Mouse (Mus musculus): ENCODE results near the gene Abtb1. TPM values are rescaled to one million over a fixed set of nuclear protein-coding genes. Genes with fewer than 3 reads are reported as not detected.

Gene Abtb1
- polyA plus RNA-seq, 1 experiment from 2014 or later, result 26.7 TPM

- WGBS, result 54% methylated on average over 3 of the region's 3 CpGs
Measured at GRCm38 (mm10) chr6:88810291-88810690, 31.5 kb downstream of the Abtb1 start.

GRCm38 (mm10) chr6:88809091-88810037 is 32.4 kb downstream of the Abtb1 start:
- H3K4me1 ChIP-seq (replicated peaks; ENCODE audit: control insufficient read depth, insufficient read depth, low read length), result 0 out of 2 replicates have a peak, but pooled peaks cover 6% of the 10 kb centered on the region
- 69% methylated on average over 23 of the region's 23 CpGs for WGBS
- no peak for DNase-seq (ENCODE audit: low spot score)
- H3K27ac ChIP-seq (ENCODE audit: low read depth, low read length), result no peak overlapping the region
- no peak overlapping the region for H3K4me3 ChIP-seq (ENCODE audit: low read depth, low read length)
- H3K9ac ChIP-seq (ENCODE audit: low read depth, low read length), result no peak overlapping the region
- no peak; the same call in 1 of the 2 replicates for ATAC-seq (replicated peaks; ENCODE audit: low FRiP score)
- H3K27me3 ChIP-seq (replicated peaks; ENCODE audit: control insufficient read depth, insufficient read depth, low read length), result no peaks in the 10 kb centered on the region
- H3K4me2 ChIP-seq, result no peak overlapping the region
- H3K36me3 ChIP-seq (ENCODE audit: control insufficient read depth, insufficient read depth, low read length), result no peaks in the 10 kb centered on the region
- no peaks in the 10 kb centered on the region for H3K9me3 ChIP-seq (ENCODE audit: control insufficient read depth, low read length)

More at GRCm38 (mm10) chr6:88810291-88810690, 31.5 kb downstream of the Abtb1 start:
- no peak overlapping the region for H3K9ac ChIP-seq (ENCODE audit: low read depth, low read length)
- H3K27me3 ChIP-seq (replicated peaks; ENCODE audit: control insufficient read depth, insufficient read depth, low read length), result no peaks in the 10 kb centered on the region
- H3K36me3 ChIP-seq (ENCODE audit: control insufficient read depth, insufficient read depth, low read length), result no peaks in the 10 kb centered on the region
- no peaks in the 10 kb centered on the region for H3K9me3 ChIP-seq (ENCODE audit: control insufficient read depth, low read length)
- H3K4me1 ChIP-seq (replicated peaks; ENCODE audit: control insufficient read depth, insufficient read depth, low read length), result 0 out of 2 replicates have a peak, but pooled peaks cover 5% of the 10 kb centered on the region
- ATAC-seq (replicated peaks; ENCODE audit: low FRiP score), result no peak
- no peak overlapping the region for H3K4me2 ChIP-seq
- no peak overlapping the region for H3K27ac ChIP-seq (ENCODE audit: low read depth, low read length)
- H3K4me3 ChIP-seq (ENCODE audit: low read depth, low read length), result no peak overlapping the region
- DNase-seq (ENCODE audit: low spot score), result no peak

- H3K4me2 ChIP-seq, result no peak overlapping the region
- H3K9ac ChIP-seq (ENCODE audit: low read depth, low read length), result no peak overlapping the region
- ATAC-seq (replicated peaks; ENCODE audit: low FRiP score), result no peak
- no peaks in the 10 kb centered on the region for H3K27me3 ChIP-seq (replicated peaks; ENCODE audit: control insufficient read depth, insufficient read depth, low read length)
- no peak overlapping the region for H3K27ac ChIP-seq (ENCODE audit: low read depth, low read length)
- DNase-seq (ENCODE audit: low spot score), result no peak
- H3K4me1 ChIP-seq (replicated peaks; ENCODE audit: control insufficient read depth, insufficient read depth, low read length), result peaks cover 30% of the 10 kb centered on the region
- no peaks in the 10 kb centered on the region for H3K36me3 ChIP-seq (ENCODE audit: control insufficient read depth, insufficient read depth, low read length)
- no peaks in the 10 kb centered on the region for H3K9me3 ChIP-seq (ENCODE audit: control insufficient read depth, low read length)
- WGBS, result 86% methylated on average over 17 of the region's 17 CpGs
- no peak overlapping the region for H3K4me3 ChIP-seq (ENCODE audit: low read depth, low read length)
Measured at GRCm38 (mm10) chr6:88804966-88805577, 36.7 kb downstream of the Abtb1 start.

GRCm38 (mm10) chr6:88803957-88804695 is 37.7 kb downstream of the Abtb1 start:
- Histone ChIP-seq H3K4me1 (replicated peaks; ENCODE audit: control insufficient read depth, insufficient read depth, low read length) (peaks cover 30% of the 10 kb centered on the region), H3K4me3 (ENCODE audit: low read depth, low read length) (no peak overlapping the region), H3K9ac (ENCODE audit: low read depth, low read length) (peak overlapping the region; percentile 42), H3K36me3 (ENCODE audit: control insufficient read depth, insufficient read depth, low read length) (no peaks in the 10 kb centered on the region), H3K27me3 (replicated peaks; ENCODE audit: control insufficient read depth, insufficient read depth, low read length) (no peaks in the 10 kb centered on the region), H3K4me2 (peak overlapping the region; percentile 4), H3K27ac (ENCODE audit: low read depth, low read length) (peak overlapping the region; percentile 44), H3K9me3 (ENCODE audit: control insufficient read depth, low read length) (no peaks in the 10 kb centered on the region)
- ATAC-seq (replicated peaks; ENCODE audit: low FRiP score) (peak; percentile 83), DNase-seq (ENCODE audit: low spot score) (no peak)
- 46% methylated on average over 4 of the region's 4 CpGs for WGBS

GRCm38 (mm10) chr6:88803051-88803450 is 38.7 kb downstream of the Abtb1 start:
- Histone ChIP-seq H3K4me3 (ENCODE audit: low read depth, low read length) (no peak overlapping the region), H3K4me1 (replicated peaks; ENCODE audit: control insufficient read depth, insufficient read depth, low read length) (peaks cover 30% of the 10 kb centered on the region), H3K27me3 (replicated peaks; ENCODE audit: control insufficient read depth, insufficient read depth, low read length) (no peaks in the 10 kb centered on the region), H3K9me3 (ENCODE audit: control insufficient read depth, low read length) (no peaks in the 10 kb centered on the region), H3K9ac (ENCODE audit: low read depth, low read length) (peak overlapping the region; percentile 42), H3K4me2 (peak overlapping the region; percentile 43), H3K27ac (ENCODE audit: low read depth, low read length) (peak overlapping the region; percentile 44), H3K36me3 (ENCODE audit: control insufficient read depth, insufficient read depth, low read length) (no peaks in the 10 kb centered on the region)
- no peak for DNase-seq (ENCODE audit: low spot score)
- peak; percentile 75 for ATAC-seq (replicated peaks; ENCODE audit: low FRiP score)
- WGBS, result 46% methylated on average over 7 of the region's 7 CpGs

GRCm38 (mm10) chr6:88800735-88801134 is 41.0 kb downstream of the Abtb1 start:
- no peaks in the 10 kb centered on the region for H3K27me3 ChIP-seq (replicated peaks; ENCODE audit: control insufficient read depth, insufficient read depth, low read length)
- no peak for ATAC-seq (replicated peaks; ENCODE audit: low FRiP score)
- H3K4me2 ChIP-seq, result no peak overlapping the region
- WGBS, result 34% methylated on average over 3 of the region's 3 CpGs
- H3K27ac ChIP-seq (ENCODE audit: low read depth, low read length), result no peak overlapping the region
- peaks cover 26% of the 10 kb centered on the region for H3K4me1 ChIP-seq (replicated peaks; ENCODE audit: control insufficient read depth, insufficient read depth, low read length)
- no peaks in the 10 kb centered on the region for H3K36me3 ChIP-seq (ENCODE audit: control insufficient read depth, insufficient read depth, low read length)
- H3K4me3 ChIP-seq (ENCODE audit: low read depth, low read length), result no peak overlapping the region
- no peaks in the 10 kb centered on the region for H3K9me3 ChIP-seq (ENCODE audit: control insufficient read depth, low read length)
- no peak for DNase-seq (ENCODE audit: low spot score)
- no peak overlapping the region for H3K9ac ChIP-seq (ENCODE audit: low read depth, low read length)

- H3K4me2 ChIP-seq, result no peak overlapping the region
- H3K4me1 ChIP-seq (replicated peaks; ENCODE audit: control insufficient read depth, insufficient read depth, low read length), result peaks cover 26% of the 10 kb centered on the region
- ATAC-seq (replicated peaks; ENCODE audit: low FRiP score) (no peak), DNase-seq (ENCODE audit: low spot score) (no peak)
- H3K9me3 ChIP-seq (ENCODE audit: control insufficient read depth, low read length), result no peaks in the 10 kb centered on the region
- H3K27ac ChIP-seq (ENCODE audit: low read depth, low read length), result no peak overlapping the region
- H3K9ac ChIP-seq (ENCODE audit: low read depth, low read length), result no peak overlapping the region
- no peaks in the 10 kb centered on the region for H3K27me3 ChIP-seq (replicated peaks; ENCODE audit: control insufficient read depth, insufficient read depth, low read length)
- no peaks in the 10 kb centered on the region for H3K36me3 ChIP-seq (ENCODE audit: control insufficient read depth, insufficient read depth, low read length)
- H3K4me3 ChIP-seq (ENCODE audit: low read depth, low read length), result no peak overlapping the region
- WGBS, result 72% methylated on average over 7 of the region's 7 CpGs
Measured at GRCm38 (mm10) chr6:88800191-88800590, 41.6 kb downstream of the Abtb1 start.

GRCm38 (mm10) chr6:88794561-88794971 is 47.2 kb downstream of the Abtb1 start:
- 76% methylated on average over 14 of the region's 14 CpGs for WGBS
- H3K4me3 ChIP-seq (ENCODE audit: low read depth, low read length), result no peak overlapping the region
- H3K4me1 ChIP-seq (replicated peaks; ENCODE audit: control insufficient read depth, insufficient read depth, low read length), result peaks cover 5% of the 10 kb centered on the region
- DNase-seq (ENCODE audit: low spot score) (no peak), ATAC-seq (replicated peaks; ENCODE audit: low FRiP score) (no peak)
- H3K27me3 ChIP-seq (replicated peaks; ENCODE audit: control insufficient read depth, insufficient read depth, low read length), result no peaks in the 10 kb centered on the region; the same call in 1 of the 2 replicates
- no peak overlapping the region for H3K4me2 ChIP-seq
- H3K36me3 ChIP-seq (ENCODE audit: control insufficient read depth, insufficient read depth, low read length), result no peaks in the 10 kb centered on the region
- H3K9me3 ChIP-seq (ENCODE audit: control insufficient read depth, low read length), result no peaks in the 10 kb centered on the region
- H3K27ac ChIP-seq (ENCODE audit: low read depth, low read length), result no peak overlapping the region
- H3K9ac ChIP-seq (ENCODE audit: low read depth, low read length), result no peak overlapping the region
